Mouse (Mus musculus): ENCODE data around the gene Ascl4.

Gene Ascl4

GRCm38 (mm10) chr10:85969894-85970620 is 42.6 kb downstream of the Ascl4 start:
- no peak for DNase-seq (ENCODE audit: low read depth, low spot score)

GRCm38 (mm10) chr10:85971826-85972225 is 44.3 kb downstream of the Ascl4 start:
- DNase-seq (ENCODE audit: low read depth, low spot score): no peak

- no peak for DNase-seq (ENCODE audit: low read depth, low spot score)
Measured at GRCm38 (mm10) chr10:85972915-85973314, 45.4 kb downstream of the Ascl4 start.

- DNase-seq (ENCODE audit: low read depth, low spot score): no peak
Measured at GRCm38 (mm10) chr10:85989412-85990115, 62.1 kb downstream of the Ascl4 start.

- no peak for DNase-seq (ENCODE audit: low read depth, low spot score)
Measured at GRCm38 (mm10) chr10:85992412-85992811, 64.9 kb downstream of the Ascl4 start.

GRCm38 (mm10) chr10:85993836-85994235 is 66.4 kb downstream of the Ascl4 start:
- no peak for DNase-seq (ENCODE audit: low read depth, low spot score)

GRCm38 (mm10) chr10:85994543-85995104 is 67.1 kb downstream of the Ascl4 start:
- no peak for DNase-seq (ENCODE audit: low read depth, low spot score)

Data from WW6 (cell line).